Mouse (Mus musculus): ENCODE results near the gene Usp46. TPM values are rescaled to one million over a fixed set of nuclear protein-coding genes. Genes with fewer than 3 reads are reported as not detected.
"Not testable (repeated sequence)": the region's sequence is repeated elsewhere in the genome, so short reads cannot be mapped to it uniquely, and the experiment has no call there.

The Usp46 gene
- total RNA-seq, 2 experiments from 2014 or later: 47.1 to 50.5 TPM

DNA sequence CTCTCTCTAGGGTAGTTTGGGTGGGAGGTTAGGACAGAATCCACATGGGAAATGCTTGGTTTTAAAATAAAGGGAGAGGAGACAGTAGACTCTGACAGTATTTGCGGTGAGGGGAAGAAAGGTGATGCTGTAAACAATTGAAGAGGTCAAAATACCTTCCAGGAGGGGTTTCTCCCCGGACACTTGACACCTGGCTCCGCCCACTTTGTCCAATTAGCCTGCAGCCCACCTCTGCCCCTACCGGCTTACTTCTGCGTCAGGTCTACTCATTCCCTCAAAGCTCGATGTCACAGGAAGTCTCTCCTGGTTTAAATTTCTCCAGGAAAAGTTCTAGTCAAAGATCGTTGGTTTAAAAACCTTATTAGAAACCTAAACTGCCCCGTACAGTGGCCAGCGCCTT lies 8.5 kb upstream of the Usp46 start:
- no peak for DNase-seq

GRCm38 (mm10) chr5:74070564-74070963 lies 2.3 kb upstream of the Usp46 start:
- intact Hi-C loops (cut with DNase I): loop anchor here (2.0 kb wide), 1 partner anchor 76 kb away; no protein-coding TSS in a partner anchor
- DNase-seq: not testable (repeated sequence)

More for the DNA sequence above, 8.5 kb upstream of the Usp46 start:
- intact Hi-C loops (cut with DNase I): no loop called here

GRCm38 (mm10) chr5:74068714-74069321 lies 587 bp upstream of the Usp46 start:
- intact Hi-C loops (cut with DNase I): loop anchor here (2.0 kb wide), 1 partner anchor 24 kb away; no protein-coding TSS in a partner anchor
- peak; percentile 88 for DNase-seq

- intact Hi-C loops (cut with DNase I): loop anchor here (2.0 kb wide), 1 partner anchor 19 kb away; no protein-coding TSS in a partner anchor
- DNase-seq: no peak
Observed at GRCm38 (mm10) chr5:74067346-74067745, 885 bp downstream of the Usp46 start.

GRCm38 (mm10) chr5:74066416-74067115 lies 1.7 kb downstream of the Usp46 start:
- intact Hi-C loops (cut with DNase I): loop anchor here (2.0 kb wide), 1 partner anchor 18 kb away; no protein-coding TSS in a partner anchor
- peak; percentile 53 to 55 for DNase-seq

DNA sequence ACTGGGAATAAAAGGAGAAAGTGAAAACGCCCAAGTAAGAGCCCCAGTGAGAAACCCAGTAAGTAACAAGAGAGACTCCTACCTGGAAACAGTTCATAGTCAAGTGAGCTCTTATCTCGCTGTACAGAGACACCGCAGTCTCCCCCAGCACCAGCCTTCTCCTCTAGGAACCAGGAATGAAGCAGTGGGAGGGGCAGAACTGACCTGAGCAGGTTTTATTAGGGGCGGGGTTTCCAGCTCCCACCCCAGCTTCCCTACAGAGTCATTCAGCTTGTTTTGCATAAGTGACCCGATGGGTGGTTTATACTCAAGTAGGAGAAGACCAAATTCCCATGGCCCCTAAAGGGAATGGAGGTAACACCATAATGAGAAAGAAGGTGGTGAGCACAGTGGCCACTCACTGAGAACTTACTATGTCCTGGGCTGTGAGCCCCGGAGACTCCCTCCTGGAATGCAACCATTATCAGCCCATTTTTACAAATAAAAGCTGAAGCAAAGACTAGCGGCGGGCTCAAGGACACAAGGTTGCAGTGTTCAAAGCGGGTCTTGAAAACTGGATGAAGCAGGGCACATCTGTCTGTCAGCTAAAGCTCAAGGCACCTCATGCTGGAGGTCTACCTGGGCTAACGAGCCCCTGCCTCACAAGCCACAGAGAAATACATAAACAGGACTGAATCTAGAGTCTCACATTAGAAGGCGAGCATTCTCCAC lies 2.5 kb downstream of the Usp46 start:
- intact Hi-C loops (cut with DNase I): loop anchor here (2.0 kb wide), 1 partner anchor 17 kb away; no protein-coding TSS in a partner anchor
- DNase-seq: no peak

- no peak for DNase-seq
Observed at GRCm38 (mm10) chr5:74064844-74065243, 3.4 kb downstream of the Usp46 start.

DNA sequence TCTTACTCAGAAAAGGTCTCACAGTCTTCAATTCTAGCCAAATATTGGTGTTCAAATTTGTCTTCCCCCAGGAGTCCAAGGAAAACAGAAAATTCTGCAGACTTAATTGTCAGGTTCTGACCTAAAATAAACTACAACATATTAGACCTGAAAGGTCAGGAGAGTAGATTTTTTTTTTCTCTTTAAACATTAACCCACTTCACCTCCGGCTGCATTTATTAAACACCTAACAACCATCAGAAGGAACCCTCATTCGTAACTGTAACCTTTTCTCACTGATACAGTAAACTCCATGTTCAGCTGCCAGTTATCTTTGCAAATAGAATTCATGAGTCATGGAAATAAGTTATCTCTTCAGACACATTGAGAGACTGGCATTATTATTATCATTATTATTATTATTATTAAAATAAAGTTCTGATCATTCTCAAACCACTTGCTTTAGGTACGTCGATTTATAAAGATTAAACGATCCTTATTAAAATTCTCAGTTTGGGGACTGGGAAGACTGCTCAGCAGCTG lies 4.9 kb downstream of the Usp46 start:
- DNase-seq: no peak

More at GRCm38 (mm10) chr5:74064844-74065243, 3.4 kb downstream of the Usp46 start:
- intact Hi-C loops (cut with DNase I): no loop called here

DNA sequence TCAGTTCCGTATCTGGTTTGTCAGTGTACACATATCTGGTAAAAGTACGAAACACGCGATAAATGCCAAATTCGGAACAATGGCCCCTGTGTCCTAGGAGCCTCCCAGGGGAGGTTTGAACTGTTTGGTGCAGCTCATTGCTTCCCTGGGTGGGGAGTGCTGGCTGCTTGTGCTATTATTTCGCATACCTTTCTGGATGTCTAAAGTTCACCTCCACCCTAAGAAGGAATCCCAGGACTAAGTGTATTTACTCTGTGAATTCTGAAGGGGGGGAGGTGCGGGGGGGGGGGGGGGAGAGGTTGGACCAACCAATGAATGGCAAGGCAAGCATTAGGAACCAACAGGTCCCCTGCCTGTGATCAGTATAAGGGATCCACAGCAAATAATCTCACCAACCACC lies 6.0 kb downstream of the Usp46 start:
- intact Hi-C loops (cut with DNase I): no loop called here
- no peak for DNase-seq

More for the DNA sequence above, 4.9 kb downstream of the Usp46 start:
- intact Hi-C loops (cut with DNase I): no loop called here

- intact Hi-C loops (cut with DNase I): no loop called here
- no peak for DNase-seq
Observed at GRCm38 (mm10) chr5:74061408-74062047, 6.7 kb downstream of the Usp46 start.

GRCm38 (mm10) chr5:74052171-74052909 lies 15.9 kb downstream of the Usp46 start:
- DNase-seq: peak in 1 of 2 experiments; percentile 36
- intact Hi-C loops (cut with DNase I): no loop called here

DNA sequence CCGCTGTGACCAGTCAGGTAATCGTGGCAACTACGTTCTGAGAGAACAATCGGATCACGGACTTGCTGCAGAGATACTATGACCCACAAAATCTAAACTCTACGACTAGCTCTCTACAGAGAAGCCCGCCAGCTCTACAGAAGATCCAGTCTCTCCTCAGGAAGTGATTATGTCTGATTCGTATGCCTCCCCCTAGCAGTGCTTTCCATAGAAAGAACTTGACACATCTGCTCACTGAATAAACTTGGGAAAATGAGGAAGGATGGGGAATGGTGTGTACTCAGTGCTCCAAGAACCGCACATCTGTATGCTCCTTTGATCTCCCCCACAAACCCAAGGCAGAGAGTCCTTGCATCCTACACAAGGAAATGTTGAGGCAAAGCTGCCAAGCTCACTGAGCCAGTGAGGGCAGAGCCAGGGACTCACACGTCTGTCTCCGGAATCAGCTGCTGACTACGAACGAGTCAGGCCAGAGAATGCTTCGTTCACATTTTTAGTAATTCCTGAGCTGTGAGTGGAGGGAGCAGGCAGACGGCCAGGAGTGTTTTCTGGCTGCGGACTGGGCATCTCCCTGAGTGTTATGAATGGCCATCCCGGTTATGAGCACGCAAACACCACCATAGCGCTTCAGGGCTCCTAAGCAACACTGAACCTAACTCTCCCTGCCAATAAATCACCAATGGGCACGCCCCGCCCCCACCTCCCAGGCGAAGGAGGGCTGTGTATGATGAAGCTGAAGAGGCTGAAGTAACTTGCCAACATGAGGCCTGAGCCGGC lies 16.6 kb downstream of the Usp46 start:
- DNase-seq: peak; percentile 72 to 76
- intact Hi-C loops (cut with DNase I): no loop called here

DNA sequence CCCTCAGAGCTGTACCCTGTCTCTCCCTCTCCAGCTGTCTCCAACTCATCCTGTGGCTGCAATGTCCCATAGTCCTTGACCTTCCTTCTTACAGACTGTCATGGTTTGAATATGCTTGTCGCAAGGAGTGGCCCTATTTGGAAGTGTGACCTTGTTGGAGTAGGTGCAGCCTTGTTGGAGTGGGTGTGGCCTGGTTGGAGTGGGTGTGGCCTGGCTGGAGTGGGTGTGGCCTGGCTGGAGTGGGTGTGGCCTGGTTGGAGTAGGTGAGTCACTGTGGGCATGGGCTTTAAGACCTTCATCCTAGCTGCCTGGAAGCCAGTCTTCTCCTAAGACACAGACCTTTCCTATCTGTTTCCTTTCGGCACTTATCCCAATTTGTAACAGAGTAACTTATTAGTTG lies 17.3 kb downstream of the Usp46 start:
- no peak for DNase-seq
- intact Hi-C loops (cut with DNase I): no loop called here

GRCm38 (mm10) chr5:74048846-74049495 lies 19.3 kb downstream of the Usp46 start:
- DNase-seq: no peak
- intact Hi-C loops (cut with DNase I): loop anchor here (2.0 kb wide), 1 partner anchor 18 kb away; no protein-coding TSS in a partner anchor

DNA sequence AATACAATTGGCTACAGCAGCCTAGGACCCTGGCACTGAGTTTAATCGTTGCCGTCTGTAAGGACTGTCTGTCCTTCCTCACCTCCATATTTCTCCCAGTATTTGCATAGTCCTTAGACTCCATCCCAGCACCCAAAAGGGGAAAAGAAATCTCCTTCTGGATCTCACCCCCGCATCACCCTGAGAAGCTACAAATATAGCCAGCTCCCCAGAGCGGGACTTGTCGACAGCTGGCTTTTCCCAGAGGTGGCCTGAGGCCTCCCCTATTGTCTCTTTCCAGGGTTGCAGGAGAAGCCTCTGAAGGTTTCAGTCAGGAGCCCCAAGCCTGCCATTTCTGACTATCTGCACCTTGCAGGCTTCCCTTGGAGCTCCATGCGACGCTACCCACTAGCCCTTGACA lies 23.6 kb downstream of the Usp46 start:
- DNase-seq: no peak
- intact Hi-C loops (cut with DNase I): no loop called here

- DNase-seq: no peak
- intact Hi-C loops (cut with DNase I): no loop called here
Observed at GRCm38 (mm10) chr5:74042796-74043340, 25.4 kb downstream of the Usp46 start.

- intact Hi-C loops (cut with DNase I): no loop called here
- DNase-seq: no peak
Observed at GRCm38 (mm10) chr5:74040541-74040940, 27.7 kb downstream of the Usp46 start.

- DNase-seq: no peak
- intact Hi-C loops (cut with DNase I): no loop called here
Observed at GRCm38 (mm10) chr5:74035454-74035853, 32.8 kb downstream of the Usp46 start.

All from heart, postnatal 10 days (tissue).